Mouse (Mus musculus): Measurements from ENCODE around the gene Wwox. TPM values are rescaled to one million over a fixed set of nuclear protein-coding genes. Genes with fewer than 3 reads are reported as not detected.

Wwox gene
- polyA plus RNA-seq, 1 experiment, result 17.3 TPM

DNA sequence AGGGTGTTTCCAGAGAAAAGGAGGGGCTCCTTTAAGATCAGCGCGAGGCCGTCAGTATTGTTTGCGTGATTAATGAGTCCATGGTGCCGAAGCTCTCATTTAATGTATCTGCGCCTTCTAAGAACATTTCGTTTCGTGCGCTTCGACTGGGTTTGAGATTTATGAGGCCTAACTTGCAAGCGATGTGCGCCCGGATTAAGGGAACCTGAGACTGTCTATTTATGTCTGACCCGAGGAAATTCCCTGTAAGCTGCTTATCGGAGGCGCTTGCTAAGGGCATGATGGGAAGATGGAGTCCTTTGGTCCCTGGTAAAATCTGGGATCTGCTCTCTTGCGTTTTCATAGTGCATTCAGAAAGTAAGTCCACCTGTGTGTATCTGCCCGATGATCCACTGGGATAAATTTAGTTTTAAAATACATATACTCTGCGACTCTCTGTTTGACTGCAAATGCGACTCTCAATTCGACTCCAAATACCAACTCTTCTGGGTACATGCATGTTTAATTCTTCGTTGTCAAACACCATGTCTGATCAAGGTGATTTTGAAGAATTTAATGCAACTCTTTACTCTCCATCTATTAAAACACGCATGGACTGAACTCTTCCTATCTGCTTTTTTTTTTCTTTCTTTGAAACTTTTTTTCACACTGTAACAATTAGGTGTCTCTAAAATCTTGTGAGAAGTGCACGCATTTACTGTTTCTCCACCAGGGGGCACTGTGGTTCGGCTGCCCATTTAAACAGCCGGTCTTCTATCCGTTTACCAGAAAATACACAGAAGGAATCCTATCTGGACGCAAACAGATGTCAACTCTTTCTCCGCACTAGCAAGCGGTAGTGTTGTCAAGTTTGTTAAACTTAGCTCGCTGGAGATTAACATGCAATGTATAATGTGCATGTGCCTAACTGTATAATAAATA, 331.7 kb downstream of the Wwox start:
- no peak overlapping the region for H3K4me3 ChIP-seq (ENCODE audit: insufficient read depth, low read length)
- TF ChIP-seq CTCF (IDR thresholded peaks at IDR 0.05; ENCODE audit: extremely low read depth, insufficient read depth, low read length), result peak; percentile 69
- no peak for TF ChIP-seq POLR2A (IDR thresholded peaks at IDR 0.05; ENCODE audit: extremely low read depth, insufficient read depth, low read length)
- H3K4me1 ChIP-seq (ENCODE audit: control insufficient read depth, insufficient read depth, low read length), result peaks cover 2% of the 10 kb centered on the region; the same call in 1 of the 2 replicates
- H3K27ac ChIP-seq (ENCODE audit: insufficient read depth, low read length), result no peak overlapping the region

DNA sequence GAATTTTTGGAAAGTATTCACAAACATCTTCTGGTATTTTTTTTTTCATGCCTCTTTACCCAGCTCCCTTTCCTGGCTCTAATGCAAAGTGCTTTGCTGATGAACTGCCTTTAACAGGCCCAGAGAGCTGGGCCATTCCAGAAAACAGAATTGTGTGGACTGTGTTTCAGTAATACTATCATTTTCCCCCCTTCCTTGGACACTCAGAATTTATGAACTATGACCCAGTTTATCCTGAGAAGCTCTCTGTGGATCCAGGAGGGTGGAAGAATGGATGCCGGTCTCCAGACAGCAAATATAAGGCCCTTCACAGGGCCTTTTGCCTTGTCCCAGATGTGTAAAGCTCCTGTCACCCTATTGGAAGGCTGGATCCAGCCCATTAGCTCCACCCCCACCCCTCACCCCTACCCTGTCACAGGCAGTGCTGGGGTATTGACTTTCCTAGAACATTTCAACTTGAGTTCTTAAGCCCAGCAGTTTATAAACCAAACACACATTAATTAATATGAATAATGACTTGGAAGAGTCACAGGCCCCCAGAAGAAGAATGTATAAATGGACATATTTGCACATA, 332.9 kb downstream of the Wwox start:
- TF ChIP-seq CTCF (IDR thresholded peaks at IDR 0.05; ENCODE audit: extremely low read depth, insufficient read depth, low read length) (no peak), POLR2A (IDR thresholded peaks at IDR 0.05; ENCODE audit: extremely low read depth, insufficient read depth, low read length) (no peak)
- Histone ChIP-seq H3K4me1 (ENCODE audit: control insufficient read depth, insufficient read depth, low read length) (peaks cover 2% of the 10 kb centered on the region; the same call in 1 of the 2 replicates), H3K27ac (ENCODE audit: insufficient read depth, low read length) (no peak overlapping the region), H3K4me3 (ENCODE audit: insufficient read depth, low read length) (no peak overlapping the region)

DNA sequence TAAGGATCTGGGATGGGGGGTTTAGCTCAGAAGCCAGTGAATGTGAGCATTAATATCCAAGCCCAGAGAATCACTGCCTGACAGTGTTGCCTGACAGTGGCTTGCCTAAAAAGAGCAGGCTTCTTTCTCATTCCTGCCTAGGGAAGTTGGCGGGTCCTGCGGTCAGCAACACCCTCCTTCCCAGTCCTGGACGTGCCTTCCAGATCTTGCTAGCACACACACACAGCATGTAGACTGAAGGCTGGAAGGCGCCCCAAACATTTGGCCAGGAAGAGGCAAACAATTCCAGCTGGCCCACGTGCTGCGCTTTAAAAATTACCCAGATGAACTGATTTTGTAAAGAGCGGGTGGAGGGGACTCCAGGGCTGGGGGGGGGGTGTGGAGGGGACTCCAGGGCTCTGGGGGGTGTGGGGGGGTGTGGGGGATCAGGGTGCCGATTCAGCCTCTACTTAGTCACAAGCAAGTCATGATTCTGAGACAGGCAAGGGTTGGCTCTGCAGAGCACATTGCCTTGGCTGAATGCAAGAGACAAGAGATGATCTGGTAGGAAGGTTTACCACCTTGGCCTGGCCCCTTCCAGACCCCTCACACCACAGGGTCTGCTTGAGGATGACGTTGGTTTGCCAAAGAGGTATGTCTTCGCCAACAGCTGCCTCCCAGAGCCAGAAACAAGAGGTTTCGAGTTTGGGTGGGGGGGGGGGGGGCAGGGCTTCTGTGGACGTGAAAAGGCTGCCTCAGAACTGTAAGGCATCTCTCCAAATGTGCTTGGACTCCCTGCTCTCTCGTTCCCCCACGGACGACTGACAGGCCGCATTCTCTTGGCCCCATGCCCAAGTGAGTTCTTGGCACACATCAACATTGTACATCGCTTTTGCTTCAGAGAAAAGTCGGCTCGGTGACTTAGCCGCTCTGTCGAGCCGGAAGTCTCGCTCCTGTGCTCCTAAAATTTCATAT, 334.3 kb downstream of the Wwox start:
- Histone ChIP-seq H3K4me3 (ENCODE audit: insufficient read depth, low read length) (no peak overlapping the region), H3K27ac (ENCODE audit: insufficient read depth, low read length) (no peak overlapping the region), H3K4me1 (ENCODE audit: control insufficient read depth, insufficient read depth, low read length) (peaks cover 2% of the 10 kb centered on the region; the same call in 1 of the 2 replicates)
- no peak for TF ChIP-seq CTCF (IDR thresholded peaks at IDR 0.05; ENCODE audit: extremely low read depth, insufficient read depth, low read length)
- TF ChIP-seq POLR2A (IDR thresholded peaks at IDR 0.05; ENCODE audit: extremely low read depth, insufficient read depth, low read length), result no peak

DNA sequence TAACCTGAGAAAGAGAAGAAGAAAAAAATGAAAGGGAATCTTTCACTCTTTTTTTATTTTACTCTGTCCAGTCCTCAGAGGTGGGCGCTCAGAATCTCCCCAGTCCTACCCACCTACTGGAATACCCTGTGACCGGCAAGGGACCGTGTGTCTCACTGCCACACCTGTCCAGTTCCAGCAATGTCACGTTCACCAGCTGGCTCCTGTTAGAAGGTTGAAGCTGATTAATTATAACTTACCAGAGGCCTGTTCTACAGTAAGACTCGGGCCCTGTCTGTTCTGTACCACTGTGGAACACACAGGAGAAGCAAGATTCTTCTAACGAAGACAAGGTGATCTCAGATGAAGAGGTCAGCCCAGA, 334.9 kb downstream of the Wwox start:
- Histone ChIP-seq H3K4me1 (ENCODE audit: control insufficient read depth, insufficient read depth, low read length) (peaks cover 2% of the 10 kb centered on the region; the same call in 1 of the 2 replicates), H3K4me3 (ENCODE audit: insufficient read depth, low read length) (no peak overlapping the region), H3K27ac (ENCODE audit: insufficient read depth, low read length) (no peak overlapping the region)
- TF ChIP-seq POLR2A (IDR thresholded peaks at IDR 0.05; ENCODE audit: extremely low read depth, insufficient read depth, low read length) (no peak), CTCF (IDR thresholded peaks at IDR 0.05; ENCODE audit: extremely low read depth, insufficient read depth, low read length) (no peak)

DNA sequence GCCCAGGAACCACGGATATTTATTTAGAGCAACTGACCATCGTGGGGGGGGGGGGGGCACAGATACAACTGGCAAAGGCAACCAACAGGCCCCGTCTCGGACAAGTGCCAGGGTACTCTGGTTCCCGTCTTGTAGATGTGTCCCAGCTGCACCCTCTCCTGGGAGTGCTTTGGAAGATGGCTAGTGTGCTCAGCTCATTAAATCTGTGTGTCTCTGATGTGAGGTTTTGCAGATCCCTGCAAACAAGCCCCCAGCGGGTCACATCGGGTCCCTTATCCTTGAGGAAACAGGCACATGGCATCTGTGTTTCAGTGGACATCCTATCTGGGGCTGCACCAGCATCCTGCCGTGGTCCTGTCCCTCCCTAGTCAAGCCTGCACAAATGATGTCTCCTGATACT, 336.1 kb downstream of the Wwox start:
- TF ChIP-seq CTCF (IDR thresholded peaks at IDR 0.05; ENCODE audit: extremely low read depth, insufficient read depth, low read length) (no peak), POLR2A (IDR thresholded peaks at IDR 0.05; ENCODE audit: extremely low read depth, insufficient read depth, low read length) (no peak)
- H3K4me1 ChIP-seq (ENCODE audit: control insufficient read depth, insufficient read depth, low read length), result peaks cover 2% of the 10 kb centered on the region; the same call in 1 of the 2 replicates
- H3K27ac ChIP-seq (ENCODE audit: insufficient read depth, low read length), result no peak overlapping the region
- H3K4me3 ChIP-seq (ENCODE audit: insufficient read depth, low read length), result no peak overlapping the region

DNA sequence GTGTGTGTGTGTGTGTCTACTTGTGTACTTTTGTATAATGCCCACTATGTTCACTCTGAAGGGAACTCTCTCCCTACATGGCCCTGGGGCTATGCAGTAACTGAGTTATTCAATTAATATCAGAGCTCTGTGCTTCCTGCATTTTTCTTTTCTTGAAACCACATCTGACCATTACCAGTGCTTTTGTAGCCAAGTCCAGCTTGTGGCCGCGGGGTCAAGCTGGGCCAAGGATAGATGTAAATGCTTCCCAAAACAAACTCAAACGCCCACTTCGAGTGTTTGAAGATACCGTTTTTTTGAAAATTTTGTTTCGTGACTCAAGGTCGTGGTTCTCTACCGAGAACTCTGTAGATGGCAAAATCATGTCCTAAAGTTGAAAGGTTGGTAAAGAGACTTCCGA, 337.2 kb downstream of the Wwox start:
- no peak overlapping the region for H3K4me3 ChIP-seq (ENCODE audit: insufficient read depth, low read length)
- TF ChIP-seq CTCF (IDR thresholded peaks at IDR 0.05; ENCODE audit: extremely low read depth, insufficient read depth, low read length), result no peak
- TF ChIP-seq POLR2A (IDR thresholded peaks at IDR 0.05; ENCODE audit: extremely low read depth, insufficient read depth, low read length), result no peak
- peaks cover 2% of the 10 kb centered on the region; the same call in 1 of the 2 replicates for H3K4me1 ChIP-seq (ENCODE audit: control insufficient read depth, insufficient read depth, low read length)
- H3K27ac ChIP-seq (ENCODE audit: insufficient read depth, low read length), result no peak overlapping the region

DNA sequence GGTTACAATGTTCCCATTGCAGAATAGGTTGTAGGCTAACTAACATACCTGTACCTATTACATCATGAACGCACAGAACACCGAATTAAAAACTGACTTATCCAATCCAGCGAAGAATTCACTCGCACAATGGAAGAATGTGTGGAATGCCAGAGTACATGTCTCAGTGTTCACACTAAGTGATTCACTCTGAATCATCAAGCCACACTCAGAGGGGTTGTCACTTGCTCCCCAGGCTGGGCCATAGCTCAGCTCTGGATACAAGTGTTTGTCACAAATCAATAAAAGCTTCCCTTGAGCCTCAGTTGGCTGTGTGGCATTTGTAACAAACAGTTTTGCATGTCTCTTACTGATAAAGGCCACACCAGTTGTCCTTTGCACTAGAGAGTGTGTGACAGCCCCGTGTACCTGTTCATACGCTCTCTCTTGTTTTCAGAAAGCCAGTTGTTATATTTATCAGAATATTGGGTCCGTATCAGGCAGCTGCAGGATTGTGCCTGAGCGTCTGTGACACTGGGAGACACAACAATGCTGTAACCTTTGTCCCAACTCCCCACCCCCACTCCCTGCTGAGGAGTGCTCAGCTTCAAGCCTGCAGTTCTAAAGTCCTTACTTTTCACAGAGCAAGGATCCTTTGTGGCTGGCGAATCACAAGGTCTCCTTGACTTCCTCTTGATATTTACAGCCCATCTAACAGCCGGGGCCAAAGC, 338.0 kb downstream of the Wwox start:
- TF ChIP-seq POLR2A (IDR thresholded peaks at IDR 0.05; ENCODE audit: extremely low read depth, insufficient read depth, low read length) (no peak), CTCF (IDR thresholded peaks at IDR 0.05; ENCODE audit: extremely low read depth, insufficient read depth, low read length) (no peak)
- peaks cover 2% of the 10 kb centered on the region; the same call in 1 of the 2 replicates for H3K4me1 ChIP-seq (ENCODE audit: control insufficient read depth, insufficient read depth, low read length)
- H3K27ac ChIP-seq (ENCODE audit: insufficient read depth, low read length), result no peak overlapping the region
- H3K4me3 ChIP-seq (ENCODE audit: insufficient read depth, low read length), result no peak overlapping the region

DNA sequence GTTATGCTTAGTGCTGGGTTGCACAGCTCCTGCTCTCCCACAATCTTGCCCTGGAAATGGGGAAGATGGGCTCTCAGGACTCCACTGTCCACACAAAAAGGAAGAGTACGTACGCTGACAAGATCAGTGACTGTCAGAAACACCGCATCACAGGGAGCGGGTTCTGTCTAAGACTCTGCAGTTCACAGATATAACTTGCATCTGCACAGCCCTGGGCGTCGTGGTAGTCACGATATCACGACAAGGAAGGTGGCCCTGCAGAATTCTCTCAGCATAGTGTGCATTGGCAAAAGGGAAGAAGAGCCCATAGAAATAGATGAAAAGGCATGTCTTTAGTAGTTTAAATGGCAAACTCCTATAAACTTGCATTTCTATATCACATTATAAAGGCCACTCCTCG, 339.5 kb downstream of the Wwox start:
- Histone ChIP-seq H3K4me3 (ENCODE audit: insufficient read depth, low read length) (no peak overlapping the region), H3K27ac (ENCODE audit: insufficient read depth, low read length) (no peak overlapping the region), H3K4me1 (ENCODE audit: control insufficient read depth, insufficient read depth, low read length) (no peaks in the 10 kb centered on the region)
- TF ChIP-seq CTCF (IDR thresholded peaks at IDR 0.05; ENCODE audit: extremely low read depth, insufficient read depth, low read length) (no peak), POLR2A (IDR thresholded peaks at IDR 0.05; ENCODE audit: extremely low read depth, insufficient read depth, low read length) (no peak)
